Mouse (Mus musculus) forebrain, postnatal 0 days (tissue): ENCODE measurements at regions not wholly inside any gene's neighbourhood (a gene's known extent, or its start where the extent isn't known, plus 50 kb on each side); places are given as distances from the start of the nearest gene placed in this dataset.

ENCODE experiments used
- ATAC-seq: fragments of 200-750 bp; cut with Nextera tagmentation; 2 replicates; pipeline ENCODE4 v1.8.0; 2017; ENCODE audit warnings: mild to moderate bottlenecking, moderate library complexity
- DNase-seq: peaks from one replicate; pipeline ENCODE4 v3.0.0-alpha.2; 2015
- H3K27ac ChIP-seq: fragments of 300-500 bp; sonication (generic); 2 replicates; pipeline ENCODE4 v1.5.1; 2014; ENCODE audit warnings: low read depth, mild to moderate bottlenecking, antibody characterized with exemption, low read length, moderate library complexity, mixed read lengths
- H3K27me3 ChIP-seq: fragments of 300-500 bp; sonication (generic); 2 replicates; pipeline ENCODE4 v1.6.1; 2014; ENCODE audit warnings: mild to moderate bottlenecking, low read length, mixed read lengths; ENCODE audit not compliant: insufficient read depth
- H3K36me3 ChIP-seq: fragments of 300-500 bp; sonication (generic); 2 replicates; pipeline ENCODE4 v1.6.1; 2014; ENCODE audit warnings: mild to moderate bottlenecking, moderate library complexity; ENCODE audit not compliant: insufficient read depth
- H3K4me1 ChIP-seq: fragments of 300-500 bp; sonication (generic); 2 replicates; pipeline ENCODE4 v1.6.1; 2014; ENCODE audit warnings: antibody characterized with exemption; ENCODE audit not compliant: insufficient read depth
- H3K4me2 ChIP-seq: fragments of 300-500 bp; sonication (generic); 2 replicates; pipeline ENCODE4 v1.6.1; 2014; ENCODE audit warnings: low read depth, mild to moderate bottlenecking, moderate library complexity
- H3K4me3 ChIP-seq: fragments of 300-500 bp; sonication (generic); 2 replicates; pipeline ENCODE4 v1.5.1; 2014; ENCODE audit warnings: low read depth, low read length, mixed read lengths
- H3K9ac ChIP-seq: fragments of 300-500 bp; sonication (generic); 2 replicates; pipeline ENCODE4 v1.6.1; 2014; ENCODE audit warnings: mild to moderate bottlenecking
- H3K9me3 ChIP-seq: fragments of 300-500 bp; sonication (generic); 2 replicates; pipeline ENCODE4 v1.6.1; 2016; ENCODE audit warnings: low read length
- CTCF ChIP-seq: sonication (generic); IDR thresholded peaks from 2 replicates; pipeline ENCODE4 v1.5.1; 2016; ENCODE audit warnings: antibody characterized with exemption, control low read depth, low read depth
- WGBS: fragments of 180-500 bp; shearing (Covaris S2); extraction: QIAGEN DNeasy Blood & Tissue Kit; methylation state at CpG from one replicate; pipeline ENCODE4 v1.1.7; 2014; 5-methylcytosine and 5-hydroxymethylcytosine counted together

DNA sequence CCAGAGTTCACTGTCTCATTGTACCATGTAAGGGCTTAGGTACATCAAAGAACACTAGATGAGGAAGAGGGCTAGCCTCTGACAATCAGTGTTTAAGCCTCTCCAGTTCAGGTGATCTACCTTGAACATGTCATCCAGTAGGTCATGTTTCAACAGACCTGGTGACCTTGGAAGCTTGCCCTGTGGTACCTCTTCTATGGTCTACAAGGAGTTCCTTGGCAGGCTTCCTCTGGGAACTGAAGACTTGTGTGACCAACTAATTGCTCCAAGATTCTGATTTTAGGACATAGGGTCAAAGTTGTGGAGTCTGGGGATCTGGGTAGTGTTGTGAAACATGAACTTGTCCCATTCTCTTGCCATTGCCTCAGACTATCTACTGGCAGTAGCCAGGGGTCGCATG, 60.4 kb upstream of the Adgrf1 start:
- no peak for TF ChIP-seq CTCF
- H3K36me3 ChIP-seq, result no peaks in the 10 kb centered on the region
- no peak overlapping the region for H3K27ac ChIP-seq
- H3K4me1 ChIP-seq, result no peaks in the 10 kb centered on the region
- H3K4me3 ChIP-seq, result no peak overlapping the region
- no peak overlapping the region for H3K4me2 ChIP-seq
- no peaks in the 10 kb centered on the region for H3K27me3 ChIP-seq
- no peaks in the 10 kb centered on the region for H3K9me3 ChIP-seq
- ATAC-seq, result no peak
- 87% methylated on average over 1 of the region's 1 CpGs for WGBS
- no peak for DNase-seq
- no peak overlapping the region for H3K9ac ChIP-seq

DNA sequence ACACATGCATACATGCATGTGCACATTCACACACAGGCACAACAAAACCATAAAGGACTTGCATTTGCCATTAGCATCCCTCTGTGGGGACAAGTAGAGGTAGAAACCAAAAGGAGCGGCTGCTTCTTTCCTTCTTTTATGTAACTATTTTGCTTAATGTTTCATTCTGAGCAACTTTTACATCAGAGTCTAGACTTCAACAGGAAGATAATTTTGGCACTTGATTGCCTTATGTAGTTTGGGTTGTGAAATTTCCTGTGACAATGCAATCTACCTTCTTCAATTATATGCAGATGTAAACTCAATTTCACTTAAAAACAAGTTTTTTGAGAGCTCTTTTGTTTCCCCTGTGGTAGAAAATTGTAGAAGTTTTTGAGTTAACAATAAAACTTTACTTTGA, 56.1 kb upstream of the Adgrf1 start:
- Histone ChIP-seq H3K9me3 (no peaks in the 10 kb centered on the region), H3K4me1 (no peaks in the 10 kb centered on the region), H3K9ac (no peak overlapping the region), H3K36me3 (no peaks in the 10 kb centered on the region), H3K4me2 (no peak overlapping the region), H3K4me3 (no peak overlapping the region), H3K27me3 (no peaks in the 10 kb centered on the region), H3K27ac (no peak overlapping the region)
- WGBS, result 95% methylated on average over 1 of the region's 1 CpGs
- ATAC-seq (no peak), DNase-seq (no peak)
- TF ChIP-seq CTCF, result no peak

DNA sequence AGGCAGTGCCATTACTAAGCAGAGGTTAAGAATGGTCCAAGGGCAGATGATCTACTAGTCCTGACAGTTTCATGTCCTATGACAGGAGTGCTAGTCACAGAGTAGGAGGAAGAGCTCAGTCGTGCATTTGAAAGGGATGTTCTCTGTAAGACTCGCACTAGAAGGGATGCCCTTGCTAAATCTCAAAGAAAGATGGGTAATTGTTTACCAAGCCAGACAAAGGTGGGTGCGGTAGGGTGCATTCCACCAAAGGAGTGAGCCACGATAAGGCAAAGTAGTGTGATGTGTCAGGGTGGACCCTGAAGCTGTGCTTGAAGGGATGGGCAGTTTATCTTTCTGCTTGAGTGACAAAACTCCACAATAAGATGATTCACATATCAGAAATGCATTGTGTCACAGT, 50.5 kb upstream of the Adgrf1 start:
- H3K9me3 ChIP-seq, result no peaks in the 10 kb centered on the region
- no peak overlapping the region for H3K9ac ChIP-seq
- TF ChIP-seq CTCF, result no peak
- H3K4me1 ChIP-seq, result no peaks in the 10 kb centered on the region
- no peaks in the 10 kb centered on the region for H3K27me3 ChIP-seq
- no peak overlapping the region for H3K4me3 ChIP-seq
- H3K27ac ChIP-seq, result no peak overlapping the region
- no peak for DNase-seq
- no peak overlapping the region for H3K4me2 ChIP-seq
- no peak for ATAC-seq
- no peaks in the 10 kb centered on the region for H3K36me3 ChIP-seq
- WGBS, result 75% methylated on average over 4 of the region's 4 CpGs
